Mouse (Mus musculus) lung, postnatal 0 days (tissue): ENCODE data around the gene Tfpt.

Experiments
- CTCF ChIP-seq: IDR thresholded peaks from 2 replicates; pipeline ENCODE4 v1.5.1; 2016; ENCODE audit warnings: antibody characterized with exemption, mild to moderate bottlenecking
- EP300 ChIP-seq: IDR thresholded peaks from 2 replicates; pipeline ENCODE4 v1.6.1; 2016; ENCODE audit warnings: antibody characterized with exemption, mild to moderate bottlenecking, control low read depth

GRCm38 (mm10) chr7:3656966-3657365 is 27.2 kb upstream of the Tfpt start:
- no peak for TF ChIP-seq EP300
- no peak for TF ChIP-seq CTCF
